Mouse (Mus musculus) gastrocnemius, adult 8-10 months (tissue): ENCODE data around the gene Scarf2. TPM values are rescaled to one million over a fixed set of nuclear protein-coding genes. Genes with fewer than 3 reads are reported as not detected.

Experiments
- total RNA-seq, 4 experiments: library from RNA; stranded (reverse); gene quantifications; 2 replicates each; pipeline ENCODE4 v1.2.4; 2022

Gene Scarf2
- total RNA-seq, 4 experiments from 2014 or later = 1.1 to 3.3 (median 2.4) TPM

Other genes starting within 250 kb of the Scarf2 start
- 1 to 10 TPM in 3 of 4 experiments, under 1 TPM in 1; 0.85 to 1.9 (median 1.8) TPM for gene Lrrc74b, start 236.0 kb upstream of the Scarf2 start, total RNA-seq
- gene P2rx6, start 235.4 kb upstream of the Scarf2 start, total RNA-seq = 10 to 100 TPM in 3 of 4 experiments, 1 to 10 TPM in 1; 9.0 to 12.5 (median 11.3) TPM
- under 1 TPM in 2 of 4 experiments, not detected in 2; 0.19 to 0.40 TPM for gene Slc7a4, start 214.1 kb upstream of the Scarf2 start, total RNA-seq
- gene Smpd4, start 177.9 kb upstream of the Scarf2 start, total RNA-seq = 10 to 100 TPM in 3 of 4 experiments, 1 to 10 TPM in 1; 8.8 to 13.8 (median 12.1) TPM
- under 1 TPM in 2 of 4 experiments, not detected in 2; 0.41 to 0.81 TPM for gene Ccdc74a, start 150.8 kb upstream of the Scarf2 start, total RNA-seq
- gene Med15, start 64.4 kb upstream of the Scarf2 start, total RNA-seq = 10 to 100 TPM; 11.7 to 16.7 (median 14.4) TPM
- 10 to 100 TPM; 20.1 to 30.6 (median 25.4) TPM for gene Klhl22, start 37.7 kb upstream of the Scarf2 start, total RNA-seq
- not detected for gene B830017H08Rik, start 35.8 kb downstream of the Scarf2 start, total RNA-seq
- 1 to 10 TPM in 2 of 4 experiments, under 1 TPM in 2; 0.46 to 1.1 (median 0.81) TPM for gene Car15, start 41.1 kb downstream of the Scarf2 start, total RNA-seq
- gene Gm20518, start 94.4 kb downstream of the Scarf2 start, total RNA-seq = under 1 TPM; 0.10 to 0.13 (median 0.12) TPM
- under 1 TPM in 1 of 4 experiments, not detected in 3; 0.07 TPM for gene Tssk1, start 96.9 kb downstream of the Scarf2 start, total RNA-seq
- gene Dgcr2, start 101.3 kb downstream of the Scarf2 start, total RNA-seq = 10 to 100 TPM; 19.1 to 22.8 (median 20.5) TPM
- not detected for gene Tssk2, start 101.4 kb downstream of the Scarf2 start, total RNA-seq
- gene Ess2, start 114.1 kb downstream of the Scarf2 start, total RNA-seq = 1 to 10 TPM; 6.0 to 6.6 (median 6.2) TPM
- not detected for gene Gsc2, start 117.8 kb downstream of the Scarf2 start, total RNA-seq
- 1 to 10 TPM; 1.1 to 6.7 (median 3.7) TPM for gene Slc25a1, start 130.9 kb downstream of the Scarf2 start, total RNA-seq
- not detected for gene Vpreb2, start 183.1 kb downstream of the Scarf2 start, total RNA-seq